Mouse (Mus musculus) liver, embryonic 16.5 days (tissue): ENCODE data around the gene Tmem143. TPM values are rescaled to one million over a fixed set of nuclear protein-coding genes. Genes with fewer than 3 reads are reported as not detected.

Source experiments
- ATAC-seq: fragments of 200-750 bp; cut with Nextera tagmentation; 2 replicates; pipeline ENCODE4 v1.8.0; 2017; ENCODE audit warnings: low read depth, mild to moderate bottlenecking, moderate number of reproducible peaks, moderate library complexity
- H3K27ac ChIP-seq: fragments of 300-500 bp; sonication (generic); 2 replicates; pipeline ENCODE4 v1.5.1; 2014; ENCODE audit warnings: mild to moderate bottlenecking, low read length
- H3K27me3 ChIP-seq: fragments of 300-500 bp; sonication (generic); 2 replicates; pipeline ENCODE4 v1.6.1; 2014; ENCODE audit warnings: low read depth, low read length, mixed read lengths; ENCODE audit not compliant: control insufficient read depth, insufficient read depth
- H3K36me3 ChIP-seq: fragments of 300-500 bp; sonication (generic); 2 replicates; pipeline ENCODE4 v1.6.1; 2014; ENCODE audit warnings: mild to moderate bottlenecking; ENCODE audit not compliant: control insufficient read depth, insufficient read depth
- H3K4me1 ChIP-seq: fragments of 300-500 bp; sonication (generic); 2 replicates; pipeline ENCODE4 v1.6.1; 2014; ENCODE audit warnings: low read depth, low read length, mixed read lengths; ENCODE audit not compliant: control insufficient read depth
- H3K4me2 ChIP-seq: fragments of 300-500 bp; sonication (generic); 2 replicates; pipeline ENCODE4 v1.6.1; 2014; ENCODE audit warnings: low read depth, low read length, mixed read lengths
- H3K4me3 ChIP-seq: fragments of 300-500 bp; sonication (generic); 2 replicates; pipeline ENCODE4 v1.5.1; 2014; ENCODE audit warnings: low read depth, mild to moderate bottlenecking, low read length
- H3K9ac ChIP-seq: fragments of 300-500 bp; sonication (generic); 2 replicates; pipeline ENCODE4 v1.6.1; 2014; ENCODE audit warnings: low read depth, low read length
- H3K9me3 ChIP-seq: fragments of 300-500 bp; sonication (generic); replicated peaks from 2 replicates; pipeline ENCODE4 v1.6.1; 2016; ENCODE audit warnings: low read length; ENCODE audit not compliant: control insufficient read depth
- WGBS: fragments of 180-500 bp; shearing (Covaris S2); extraction: QIAGEN DNeasy Blood & Tissue Kit; methylation state at CpG from one replicate; pipeline ENCODE4 v1.1.7; 2014; ENCODE audit not compliant: insufficient replicate concordance; 5-methylcytosine and 5-hydroxymethylcytosine counted together
- polyA plus RNA-seq: library from polyadenylated mRNA; unstranded; fragments of >200 nt; fragmentation: Nextera tagmentation; extraction: Ambion mirVana; gene quantifications from 2 replicates; pipeline ENCODE4 v1.2.1, GENCODE M21; 2015

The Tmem143 gene
- polyA plus RNA-seq, 1 experiment from 2014 or later, result 3.5 TPM

- Histone ChIP-seq H3K36me3 (no peaks in the 10 kb centered on the region), H3K27ac (no peak overlapping the region), H3K4me1 (peaks cover 9% of the 10 kb centered on the region), H3K27me3 (no peaks in the 10 kb centered on the region), H3K4me3 (no peak overlapping the region), H3K4me2 (no peak overlapping the region), H3K9ac (no peak overlapping the region), H3K9me3 (peaks cover 4% of the 10 kb centered on the region; the same call in 1 of the 2 replicates)
- ATAC-seq, result no peak
- WGBS, result 71% methylated on average over 10 of the region's 12 CpGs
These were observed 5.8 kb downstream of the Tmem143 start for GRCm38 (mm10) chr7:45902481-45903002.

- no peak overlapping the region for H3K9ac ChIP-seq
- peaks cover 3% of the 10 kb centered on the region for H3K4me1 ChIP-seq
- H3K4me2 ChIP-seq, result no peak overlapping the region
- H3K27me3 ChIP-seq, result no peaks in the 10 kb centered on the region
- H3K4me3 ChIP-seq, result no peak overlapping the region
- WGBS, result 72% methylated on average over 9 of the region's 9 CpGs
- H3K27ac ChIP-seq, result no peak overlapping the region
- peaks cover 9% of the 10 kb centered on the region for H3K36me3 ChIP-seq
- H3K9me3 ChIP-seq, result peaks cover 4% of the 10 kb centered on the region; the same call in 1 of the 2 replicates
- no peak for ATAC-seq
These were observed 9.9 kb downstream of the Tmem143 start for GRCm38 (mm10) chr7:45906622-45907021.

GRCm38 (mm10) chr7:45908384-45908783 lies 11.6 kb downstream of the Tmem143 start:
- H3K4me3 ChIP-seq, result no peak overlapping the region
- peaks cover 9% of the 10 kb centered on the region for H3K36me3 ChIP-seq
- H3K27ac ChIP-seq, result no peak overlapping the region
- H3K4me1 ChIP-seq, result no peaks in the 10 kb centered on the region
- no peak overlapping the region for H3K4me2 ChIP-seq
- no peak for ATAC-seq
- H3K9ac ChIP-seq, result no peak overlapping the region
- H3K27me3 ChIP-seq, result no peaks in the 10 kb centered on the region
- H3K9me3 ChIP-seq, result peaks cover 4% of the 10 kb centered on the region; the same call in 1 of the 2 replicates

DNA sequence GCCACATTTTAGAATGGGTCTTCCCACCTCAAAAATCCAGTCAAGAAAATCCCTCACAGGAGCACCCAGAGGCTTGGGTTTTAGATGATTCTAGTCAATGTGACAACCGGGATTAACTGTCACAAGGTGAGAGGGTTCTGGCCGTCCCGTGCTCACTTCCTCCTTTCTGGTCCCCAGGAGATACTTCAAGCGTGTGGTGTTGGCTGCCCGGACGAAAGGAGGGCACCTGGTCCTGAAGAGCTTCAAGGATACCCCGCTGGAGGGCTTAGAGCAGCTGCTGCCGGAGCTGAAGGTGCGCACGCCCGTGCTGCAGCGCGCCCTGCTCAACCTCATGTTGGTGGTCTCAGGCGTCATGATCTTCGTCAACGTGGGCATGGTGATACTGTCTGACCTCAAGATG lies 12.4 kb downstream of the Tmem143 start:
- no peak overlapping the region for H3K27ac ChIP-seq
- no peak for ATAC-seq
- no peaks in the 10 kb centered on the region for H3K27me3 ChIP-seq
- H3K4me2 ChIP-seq, result no peak overlapping the region
- no peak overlapping the region for H3K4me3 ChIP-seq
- no peaks in the 10 kb centered on the region for H3K4me1 ChIP-seq
- 80% methylated on average over 16 of the region's 16 CpGs for WGBS
- peaks cover 9% of the 10 kb centered on the region for H3K36me3 ChIP-seq
- no peaks in the 10 kb centered on the region for H3K9me3 ChIP-seq
- H3K9ac ChIP-seq, result no peak overlapping the region

DNA sequence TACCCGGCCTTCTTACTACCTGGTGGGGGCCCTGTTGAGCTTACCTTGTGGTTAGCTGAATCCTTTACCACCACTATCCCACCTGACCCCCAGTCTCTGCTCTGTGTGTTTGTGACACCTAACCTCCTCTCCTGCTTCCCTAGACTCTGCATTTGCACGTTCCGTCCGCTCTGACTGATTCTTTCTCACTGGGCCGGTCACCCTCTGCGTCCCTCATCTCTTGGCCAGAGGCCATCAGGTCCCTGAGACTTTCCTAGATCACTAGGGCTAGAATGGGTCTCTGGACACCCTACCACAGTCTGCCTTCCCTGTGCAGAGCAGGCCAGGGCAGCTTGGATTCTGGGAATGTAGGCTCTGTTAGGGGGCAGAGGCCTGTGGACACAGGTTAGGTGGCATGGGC lies 17.3 kb downstream of the Tmem143 start:
- no peak overlapping the region for H3K4me2 ChIP-seq
- no peak overlapping the region for H3K4me3 ChIP-seq
- no peak overlapping the region for H3K9ac ChIP-seq
- 77% methylated on average over 6 of the region's 6 CpGs for WGBS
- H3K4me1 ChIP-seq, result peaks cover 15% of the 10 kb centered on the region
- no peaks in the 10 kb centered on the region for H3K9me3 ChIP-seq
- H3K27ac ChIP-seq, result no peak overlapping the region
- no peak for ATAC-seq
- peaks cover 9% of the 10 kb centered on the region for H3K36me3 ChIP-seq
- no peaks in the 10 kb centered on the region for H3K27me3 ChIP-seq

- Histone ChIP-seq H3K36me3 (peaks cover 1% of the 10 kb centered on the region), H3K4me1 (peaks cover 22% of the 10 kb centered on the region), H3K4me3 (no peak overlapping the region), H3K27me3 (no peaks in the 10 kb centered on the region), H3K9ac (no peak overlapping the region), H3K27ac (no peak overlapping the region), H3K4me2 (no peak overlapping the region), H3K9me3 (no peaks in the 10 kb centered on the region)
- no peak for ATAC-seq
- WGBS, result 66% methylated on average over 5 of the region's 5 CpGs
These were observed 18.3 kb downstream of the Tmem143 start for GRCm38 (mm10) chr7:45915011-45915410.

DNA sequence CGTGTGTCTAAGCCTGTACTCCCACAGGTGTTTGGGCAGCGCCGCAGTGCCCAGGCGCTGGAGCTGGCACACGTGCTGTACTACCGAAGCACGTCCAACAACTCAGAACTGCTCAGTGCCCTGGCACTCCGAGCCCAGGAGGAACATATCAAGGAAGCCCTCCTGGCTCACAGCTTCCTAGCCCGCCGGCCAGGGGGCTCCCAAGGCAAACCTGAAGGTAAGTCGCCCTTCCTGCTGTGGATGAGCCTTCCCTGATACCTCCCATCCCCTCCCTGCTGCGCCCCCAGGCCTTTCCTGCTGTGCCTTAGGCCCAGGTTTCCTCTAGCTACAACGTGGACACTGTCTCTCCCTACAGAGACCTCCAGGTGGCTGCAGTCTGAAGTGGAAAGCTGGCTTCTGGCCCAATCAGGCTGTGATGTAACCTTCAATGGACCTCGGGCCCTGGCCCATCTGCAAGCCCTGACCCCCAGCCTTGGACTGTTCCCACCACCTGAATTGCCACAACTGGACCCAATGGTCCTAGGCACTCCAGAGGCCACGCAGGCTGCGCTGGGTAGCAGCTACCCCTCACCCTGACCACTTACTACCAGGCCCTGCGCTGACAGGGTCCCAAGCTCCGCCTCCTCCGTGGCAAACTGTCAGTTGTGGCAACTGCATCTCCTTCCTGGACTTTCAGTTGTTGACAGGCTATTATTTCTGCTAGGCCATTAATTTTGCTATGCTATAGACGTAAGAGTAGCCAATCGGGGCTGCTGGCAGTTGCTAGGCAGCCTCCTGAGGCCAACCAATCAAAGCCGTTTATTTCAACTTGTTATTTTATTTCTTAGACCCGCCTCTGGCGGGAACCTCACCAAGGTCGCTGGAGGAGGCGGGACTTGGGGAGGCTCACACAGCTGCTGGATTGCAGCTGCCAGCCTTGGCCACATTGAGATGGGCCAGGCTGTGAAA lies 19.6 kb downstream of the Tmem143 start:
- Histone ChIP-seq H3K27ac (peak overlapping the region; percentile 21), H3K4me1 (peaks cover 35% of the 10 kb centered on the region), H3K27me3 (no peaks in the 10 kb centered on the region), H3K9me3 (no peaks in the 10 kb centered on the region), H3K36me3 (no peaks in the 10 kb centered on the region), H3K4me2 (peak overlapping the region; percentile 56), H3K4me3 (peak overlapping the region; percentile 55), H3K9ac (peak overlapping the region; percentile 48)
- WGBS, result 37% methylated on average over 26 of the region's 26 CpGs
- ATAC-seq, result peak; percentile 67

DNA sequence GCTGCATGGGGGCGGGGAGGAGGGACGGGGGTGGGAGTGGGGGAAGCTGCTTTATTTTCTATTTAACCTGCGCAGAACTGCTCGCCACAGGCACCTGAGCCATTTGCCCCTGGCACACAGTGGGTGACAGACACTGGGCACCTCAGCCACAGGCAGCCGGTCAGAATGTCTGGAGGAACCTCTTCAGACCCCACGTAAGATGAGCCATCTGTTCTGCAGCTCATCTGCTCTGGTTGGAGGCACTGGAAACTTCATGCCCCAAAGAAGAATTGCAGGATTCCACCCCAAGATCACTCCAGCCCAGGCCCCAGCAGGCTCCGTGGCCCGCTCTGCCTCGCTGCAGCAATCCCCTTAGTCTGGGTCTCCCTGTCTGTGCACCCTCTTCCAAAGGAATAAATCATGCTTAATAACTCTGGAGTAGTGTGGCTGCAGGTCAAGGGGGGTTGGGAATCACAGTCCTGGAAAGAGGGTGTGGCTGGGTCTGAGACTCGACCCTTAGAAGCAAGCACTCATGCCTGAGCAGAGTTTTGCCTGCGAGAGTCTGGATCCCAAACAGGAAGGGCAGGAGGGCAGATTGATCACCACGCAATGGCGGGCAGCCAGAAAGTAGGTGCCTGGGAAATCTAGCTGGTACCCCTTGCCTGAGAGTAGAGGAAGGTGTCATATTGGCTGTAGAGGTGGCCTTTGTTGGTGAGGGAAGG lies 20.4 kb downstream of the Tmem143 start:
- ATAC-seq, result no peak
- Histone ChIP-seq H3K4me3 (no peak overlapping the region), H3K9ac (0 out of 2 replicates have a peak overlapping the region, but pooled peaks have one; percentile 38), H3K4me1 (peaks cover 42% of the 10 kb centered on the region), H3K27ac (no peak overlapping the region), H3K36me3 (no peaks in the 10 kb centered on the region), H3K9me3 (no peaks in the 10 kb centered on the region), H3K27me3 (no peaks in the 10 kb centered on the region), H3K4me2 (peak overlapping the region; percentile 56)
- WGBS, result 38% methylated on average over 13 of the region's 13 CpGs

DNA sequence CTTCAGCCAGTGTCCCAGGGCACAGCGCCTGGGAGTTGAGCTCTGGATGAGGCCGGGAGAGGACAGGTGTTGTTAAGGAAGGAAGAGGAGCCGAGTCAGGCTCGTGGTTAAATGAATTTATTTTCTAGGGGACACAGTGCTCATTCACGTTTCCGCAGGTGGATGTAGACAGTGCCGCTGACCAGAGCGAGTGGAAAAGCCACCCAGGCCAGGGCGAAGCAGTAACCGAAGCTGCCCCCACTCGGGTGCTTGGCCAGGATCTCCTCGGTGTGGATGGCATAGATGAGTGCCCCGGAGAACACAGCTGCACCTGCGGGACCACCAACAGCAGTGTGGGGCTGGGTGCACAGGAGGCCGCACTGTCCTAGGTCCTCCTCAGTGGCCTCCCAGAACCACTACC lies 21.2 kb downstream of the Tmem143 start:
- Histone ChIP-seq H3K27ac (no peak overlapping the region), H3K4me3 (no peak overlapping the region), H3K4me1 (peaks cover 50% of the 10 kb centered on the region), H3K9me3 (no peaks in the 10 kb centered on the region), H3K4me2 (no peak overlapping the region), H3K9ac (no peak overlapping the region), H3K36me3 (no peaks in the 10 kb centered on the region), H3K27me3 (no peaks in the 10 kb centered on the region)
- WGBS, result 77% methylated on average over 15 of the region's 15 CpGs
- no peak for ATAC-seq
